Mouse (Mus musculus) midbrain, postnatal 0 days (tissue): ENCODE measurements around the gene 1110002E22Rik. TPM values are rescaled to one million over a fixed set of nuclear protein-coding genes. Genes with fewer than 3 reads are reported as not detected.

Experiments
- ATAC-seq: fragments of 200-750 bp; cut with Nextera tagmentation; 2 replicates; pipeline ENCODE4 v1.8.0; 2017; ENCODE audit warnings: moderate number of reproducible peaks, mild to moderate bottlenecking, moderate TSS enrichment, moderate library complexity; ENCODE audit not compliant: low FRiP score
- DNase-seq: peaks from one replicate; pipeline ENCODE4 v3.0.0-alpha.2; 2015; ENCODE audit warnings: low spot score
- H3K27ac ChIP-seq: fragments of 300-500 bp; sonication (generic); 2 replicates; pipeline ENCODE4 v1.5.1; 2014; ENCODE audit warnings: low read depth, mild to moderate bottlenecking, low read length, mixed read lengths
- H3K27me3 ChIP-seq: fragments of 300-500 bp; sonication (generic); 2 replicates; pipeline ENCODE4 v1.6.1; 2014; ENCODE audit warnings: low read length, control low read depth, mixed read lengths; ENCODE audit not compliant: insufficient read depth
- H3K36me3 ChIP-seq: fragments of 300-500 bp; sonication (generic); 2 replicates; pipeline ENCODE4 v1.6.1; 2014; ENCODE audit warnings: low read length, control low read depth, mixed read lengths; ENCODE audit not compliant: insufficient read depth
- H3K4me1 ChIP-seq: fragments of 300-500 bp; sonication (generic); 2 replicates; pipeline ENCODE4 v1.6.1; 2014; ENCODE audit warnings: mild to moderate bottlenecking, control low read depth, antibody characterized with exemption, low read length, mixed read lengths; ENCODE audit not compliant: insufficient read depth
- H3K4me2 ChIP-seq: fragments of 300-500 bp; sonication (generic); 2 replicates; pipeline ENCODE4 v1.6.1; 2014; ENCODE audit warnings: low read depth, mild to moderate bottlenecking, low read length, mixed read lengths; ENCODE audit not compliant: poor library complexity, severe bottlenecking
- H3K4me3 ChIP-seq: fragments of 300-500 bp; sonication (generic); 2 replicates; pipeline ENCODE4 v1.5.1; 2014; ENCODE audit warnings: low read depth, mild to moderate bottlenecking, low read length, moderate library complexity
- H3K9ac ChIP-seq: fragments of 300-500 bp; sonication (generic); replicated peaks from 2 replicates; pipeline ENCODE4 v1.6.1; 2014; ENCODE audit warnings: mild to moderate bottlenecking, low read length, moderate library complexity, mixed read lengths; ENCODE audit not compliant: poor library complexity, severe bottlenecking
- H3K9me3 ChIP-seq: fragments of 300-500 bp; sonication (generic); 2 replicates; pipeline ENCODE4 v1.6.1; 2016; ENCODE audit warnings: low read length, control low read depth
- CTCF ChIP-seq: IDR thresholded peaks from 2 replicates; pipeline ENCODE4 v1.5.1; 2016; ENCODE audit warnings: antibody characterized with exemption, mild to moderate bottlenecking
- WGBS: fragments of 180-500 bp; shearing (Covaris S2); extraction: QIAGEN DNeasy Blood & Tissue Kit; methylation state at CpG from one replicate; pipeline ENCODE4 v1.1.7; 2014; 5-methylcytosine and 5-hydroxymethylcytosine counted together
- polyA plus RNA-seq: library from polyadenylated mRNA; unstranded; fragments of >200 nt; fragmentation: Nextera tagmentation; extraction: Ambion mirVana; gene quantifications from 2 replicates; pipeline ENCODE4 v1.2.1, GENCODE M21; 2015
- total RNA-seq: library from RNA; depleted of rRNA; stranded (reverse); fragments of >200 nt; gene quantifications from 2 replicates; pipeline ENCODE4 v1.2.3, GENCODE M21; 2014

1110002E22Rik gene
- total and polyA plus RNA-seq, 2 experiments from 2014 or later = 0.05 to 0.11 TPM

DNA sequence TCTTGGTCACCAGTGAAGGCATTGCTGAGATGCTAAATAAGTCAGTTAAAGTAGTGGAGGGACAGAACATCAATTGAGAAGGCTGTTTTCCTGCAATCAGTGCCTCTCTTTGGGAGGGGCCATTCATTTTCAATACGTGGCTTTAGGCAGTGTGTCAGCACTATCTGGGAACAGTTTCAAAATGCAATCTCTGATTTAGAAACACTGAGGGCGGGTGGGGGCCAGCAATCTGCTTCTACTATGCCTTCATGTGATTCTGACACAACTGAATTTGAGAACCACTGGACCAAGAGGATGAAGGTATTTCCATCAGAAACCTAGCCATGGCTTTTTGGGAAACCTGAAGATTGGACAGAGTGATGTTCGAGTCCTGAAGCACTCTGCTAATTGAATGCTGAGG, 30.4 kb downstream of the 1110002E22Rik start:
- H3K27ac ChIP-seq = no peak overlapping the region
- no peak for ATAC-seq

DNA sequence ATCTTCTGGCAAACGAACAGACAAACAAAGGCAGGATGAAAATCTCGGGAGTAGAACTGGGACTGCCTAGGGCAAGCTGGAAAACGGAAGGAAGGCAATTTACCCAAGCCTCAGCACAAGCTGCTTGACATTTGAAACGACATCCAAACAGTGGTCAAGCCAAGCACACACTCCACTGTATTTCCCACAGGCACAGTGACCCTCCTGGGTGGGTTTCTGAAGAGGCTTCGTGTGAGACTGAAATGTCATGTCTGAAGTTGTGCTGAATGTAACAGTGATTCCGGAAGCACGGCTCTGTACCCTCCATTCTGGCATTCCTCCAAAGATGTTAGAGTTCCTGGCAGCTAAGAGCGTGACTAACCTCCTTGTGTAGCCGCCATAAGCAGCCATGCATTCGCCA, 30.9 kb downstream of the 1110002E22Rik start:
- ATAC-seq = peak; percentile 60; the same call in 1 of the 2 replicates
- Histone ChIP-seq H3K9ac (no peak overlapping the region), H3K4me2 (no peak overlapping the region), H3K4me1 (0 out of 2 replicates have a peak, but pooled peaks cover 3% of the 10 kb centered on the region), H3K27ac (no peak overlapping the region), H3K36me3 (no peaks in the 10 kb centered on the region), H3K4me3 (no peak overlapping the region), H3K27me3 (no peaks in the 10 kb centered on the region), H3K9me3 (no peaks in the 10 kb centered on the region)
- peak; percentile 86 for DNase-seq
- WGBS = 49% methylated on average over 10 of the region's 10 CpGs
- TF ChIP-seq CTCF = no peak

More for the DNA sequence above, 30.4 kb downstream of the 1110002E22Rik start:
- no peak for TF ChIP-seq CTCF
- Histone ChIP-seq H3K9ac (no peak overlapping the region), H3K4me2 (no peak overlapping the region), H3K4me3 (no peak overlapping the region), H3K4me1 (0 out of 2 replicates have a peak, but pooled peaks cover 3% of the 10 kb centered on the region), H3K9me3 (no peaks in the 10 kb centered on the region), H3K36me3 (no peaks in the 10 kb centered on the region), H3K27me3 (no peaks in the 10 kb centered on the region)
- peak; percentile 4 for DNase-seq
- WGBS = 76% methylated on average over 3 of the region's 3 CpGs

DNA sequence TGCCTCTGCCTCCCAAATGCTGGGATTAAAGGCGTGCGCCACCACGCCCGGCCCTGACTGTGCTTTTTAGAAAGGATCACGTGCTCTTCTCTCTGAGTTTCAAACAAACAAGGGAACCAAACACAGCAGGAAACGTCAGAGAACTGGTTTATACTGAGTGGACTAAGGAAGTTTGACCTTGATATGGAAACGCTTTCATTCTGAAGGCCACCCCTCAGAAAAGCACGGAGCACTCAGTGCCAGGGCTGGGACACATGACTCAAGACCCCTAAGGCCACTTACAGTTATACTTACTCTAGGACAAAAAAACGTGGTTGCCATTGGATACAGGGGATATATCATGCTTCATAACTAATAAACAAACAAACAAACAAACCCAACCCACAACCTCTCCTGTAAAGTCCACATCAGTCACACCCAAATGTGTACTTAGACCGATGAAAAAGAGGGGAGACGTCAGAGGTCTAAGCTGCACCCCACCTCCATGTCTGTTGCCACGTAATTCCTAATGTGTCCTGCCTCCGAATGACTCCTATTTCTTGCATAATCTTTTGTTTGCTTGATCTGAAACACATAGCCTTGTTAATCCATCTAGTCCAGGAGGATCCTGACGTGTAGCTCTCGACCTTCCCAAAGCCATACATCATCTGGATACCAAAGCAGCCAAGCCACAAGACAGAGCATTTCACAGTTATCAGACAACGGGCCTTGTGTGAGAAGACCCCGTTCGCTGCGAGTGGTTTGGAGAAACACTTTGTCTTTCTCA, 31.6 kb downstream of the 1110002E22Rik start:
- H3K4me3 ChIP-seq = no peak overlapping the region
- H3K4me2 ChIP-seq = no peak overlapping the region
- DNase-seq = no peak
- H3K4me1 ChIP-seq = 0 out of 2 replicates have a peak, but pooled peaks cover 3% of the 10 kb centered on the region
- no peak overlapping the region for H3K9ac ChIP-seq
- H3K36me3 ChIP-seq = no peaks in the 10 kb centered on the region
- no peaks in the 10 kb centered on the region for H3K9me3 ChIP-seq
- no peak overlapping the region for H3K27ac ChIP-seq
- no peaks in the 10 kb centered on the region for H3K27me3 ChIP-seq
- no peak for TF ChIP-seq CTCF
- no peak for ATAC-seq
- 85% methylated on average over 19 of the region's 19 CpGs for WGBS

DNA sequence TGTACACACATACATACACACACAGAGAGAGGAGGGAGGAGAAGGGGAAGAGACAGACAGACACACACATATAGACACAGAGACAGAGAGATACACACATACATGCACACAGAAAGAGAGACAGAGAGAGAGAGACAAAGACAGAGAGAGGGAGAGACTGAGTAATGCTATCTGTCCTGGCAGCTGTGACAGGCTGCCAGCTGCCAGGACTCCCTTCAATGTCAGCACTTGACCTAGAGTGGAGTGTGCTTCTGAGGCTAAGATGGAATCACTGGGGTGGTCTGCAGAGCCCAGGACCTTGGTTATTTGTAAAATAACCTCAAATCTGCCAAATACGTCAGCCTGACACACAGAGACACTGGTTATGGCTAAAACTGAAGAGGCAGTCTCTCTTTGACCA, 32.9 kb downstream of the 1110002E22Rik start:
- H3K4me1 ChIP-seq = 0 out of 2 replicates have a peak, but pooled peaks cover 3% of the 10 kb centered on the region
- 78% methylated on average over 1 of the region's 1 CpGs for WGBS
- H3K9me3 ChIP-seq = no peaks in the 10 kb centered on the region
- no peak overlapping the region for H3K9ac ChIP-seq
- no peak for ATAC-seq
- no peak overlapping the region for H3K27ac ChIP-seq
- no peak for TF ChIP-seq CTCF
- H3K36me3 ChIP-seq = no peaks in the 10 kb centered on the region
- no peak for DNase-seq
- no peaks in the 10 kb centered on the region for H3K27me3 ChIP-seq
- H3K4me2 ChIP-seq = no peak overlapping the region
- no peak overlapping the region for H3K4me3 ChIP-seq

GRCm38 (mm10) chr3:138101936-138102335, 37.1 kb downstream of the 1110002E22Rik start:
- no peak for DNase-seq
- no peak overlapping the region for H3K4me3 ChIP-seq
- H3K27me3 ChIP-seq = no peaks in the 10 kb centered on the region
- no peaks in the 10 kb centered on the region for H3K36me3 ChIP-seq
- H3K9ac ChIP-seq = no peak overlapping the region
- no peaks in the 10 kb centered on the region for H3K9me3 ChIP-seq
- ATAC-seq = no peak
- TF ChIP-seq CTCF = no peak
- no peak overlapping the region for H3K27ac ChIP-seq
- WGBS = 89% methylated on average over 4 of the region's 4 CpGs
- 0 out of 2 replicates have a peak, but pooled peaks cover 1% of the 10 kb centered on the region for H3K4me1 ChIP-seq
- no peak overlapping the region for H3K4me2 ChIP-seq

DNA sequence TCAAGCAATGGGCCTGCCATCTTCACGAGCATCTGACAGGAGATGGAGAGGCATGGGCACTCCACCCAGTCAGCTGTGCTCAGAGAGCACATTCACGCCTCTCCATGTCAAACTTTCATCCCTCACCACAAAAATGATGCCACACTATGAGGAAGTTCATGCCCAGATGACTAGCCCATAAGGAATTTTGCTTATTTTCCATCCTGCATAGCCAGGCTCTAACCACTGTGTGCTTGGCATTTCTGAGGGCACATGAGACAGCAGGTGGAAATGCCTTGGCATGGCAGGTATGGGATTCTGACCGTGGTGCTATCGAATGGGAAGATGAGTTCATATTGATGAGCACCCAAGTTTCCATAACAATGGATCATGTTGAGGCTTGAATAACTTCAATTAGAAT, 38.8 kb downstream of the 1110002E22Rik start:
- Histone ChIP-seq H3K9me3 (no peaks in the 10 kb centered on the region), H3K9ac (no peak overlapping the region), H3K36me3 (peaks cover 3% of the 10 kb centered on the region; the same call in 1 of the 2 replicates), H3K4me1 (no peaks in the 10 kb centered on the region), H3K27ac (no peak overlapping the region), H3K27me3 (no peaks in the 10 kb centered on the region), H3K4me3 (no peak overlapping the region), H3K4me2 (no peak overlapping the region)
- DNase-seq = no peak
- ATAC-seq = no peak
- WGBS = 88% methylated on average over 4 of the region's 4 CpGs
- no peak for TF ChIP-seq CTCF
